Mouse (Mus musculus) hindlimb bud, embryonic 11.5 days (tissue): ENCODE measurements around the gene Vmn1r124.
"Not testable (repeated sequence)": the region's sequence is repeated elsewhere in the genome, so short reads cannot be mapped to it uniquely, and the experiment has no call there.

ENCODE experiments used
- DNase-seq: peaks from one replicate; pipeline ENCODE4 v3.0.0-alpha.2; 2012; ENCODE audit warnings: low read depth, low spot score; ENCODE audit errors: extremely low spot score

The Vmn1r124 gene

GRCm38 (mm10) chr7:21260517-21260916 lies at the start of gene Vmn1r124:
Gene Vmn1r124 (minus strand): TSS chr7:21260617.
- DNase-seq = not testable (repeated sequence)

GRCm38 (mm10) chr7:21301367-21301766 lies 41.0 kb upstream of the Vmn1r124 start, which contains the start of gene Vmn1r126:
Gene Vmn1r126 (minus strand): TSS chr7:21301467.
- DNase-seq = not testable (repeated sequence)

GRCm38 (mm10) chr7:21271879-21272278 lies 11.5 kb upstream of the Vmn1r124 start, which contains the start of gene Vmn1r125:
Gene Vmn1r125 (plus strand): TSS chr7:21272179.
- DNase-seq = not testable (repeated sequence)
